Mouse (Mus musculus) right cerebral cortex, postnatal 4 days (tissue): ENCODE results near the gene Olfr711.
"Not testable (repeated sequence)": the region's sequence is repeated elsewhere in the genome, so short reads cannot be mapped to it uniquely, and the experiment has no call there.

ENCODE experiments used
- DNase-seq: peaks from one replicate; pipeline ENCODE4 v3.0.0-alpha.2; 2022

The Olfr711 gene

DNA sequence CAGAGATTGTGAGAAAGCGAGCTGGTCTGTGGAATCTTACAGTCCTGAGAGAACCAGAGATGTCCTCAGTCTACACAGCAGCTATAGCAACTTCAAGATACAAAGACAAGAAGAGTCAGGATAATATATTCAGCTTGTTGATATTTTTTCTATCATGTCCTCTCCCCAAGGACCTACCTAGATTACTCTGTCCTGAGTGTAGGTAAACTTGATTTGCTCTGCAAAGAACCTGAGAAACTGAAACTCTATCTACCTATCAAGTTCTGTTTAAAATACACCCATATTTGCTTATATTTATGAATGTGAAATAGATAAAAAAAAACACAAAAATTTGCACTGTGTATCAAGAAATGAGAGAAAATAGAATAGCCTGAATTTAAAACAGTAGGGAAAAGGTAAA lies at the start of gene Olfr711:
TSS of gene Olfr711 (minus strand) at position 101 of the 400 bp plus-strand sequence.
- DNase-seq, result no peak

GRCm38 (mm10) chr7:107005972-107006371 lies 30.7 kb upstream of the Olfr711 start, which contains the start of gene Olfr2:
Olfr2 (minus strand) TSS chr7:107006072.
- DNase-seq, result no peak

- DNase-seq, result no peak
Measured at GRCm38 (mm10) chr7:107004169-107004568, 28.9 kb upstream of the Olfr711 start.

DNA sequence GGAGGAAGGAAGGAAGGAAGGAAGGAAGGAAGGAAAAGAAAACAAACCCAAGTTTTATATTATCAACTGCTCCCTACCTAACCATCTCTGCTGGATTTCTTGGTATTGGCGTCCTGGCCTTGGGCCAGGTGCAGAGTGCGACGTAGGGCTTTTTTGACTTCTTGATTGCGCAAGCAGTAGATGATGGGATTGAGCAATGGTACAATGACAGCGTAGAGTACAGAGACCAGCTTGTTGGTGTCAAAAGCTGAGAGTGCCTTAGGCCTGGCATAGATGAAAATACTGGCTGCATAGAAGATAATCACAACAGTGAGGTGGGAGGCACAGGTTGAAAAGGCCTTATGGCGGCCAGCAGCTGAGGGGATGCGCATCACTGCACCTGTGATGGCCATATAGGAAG lies 25.5 kb upstream of the Olfr711 start:
- no peak for DNase-seq

- DNase-seq, result no peak
Measured at GRCm38 (mm10) chr7:106985236-106985635, 10.0 kb upstream of the Olfr711 start.

DNA sequence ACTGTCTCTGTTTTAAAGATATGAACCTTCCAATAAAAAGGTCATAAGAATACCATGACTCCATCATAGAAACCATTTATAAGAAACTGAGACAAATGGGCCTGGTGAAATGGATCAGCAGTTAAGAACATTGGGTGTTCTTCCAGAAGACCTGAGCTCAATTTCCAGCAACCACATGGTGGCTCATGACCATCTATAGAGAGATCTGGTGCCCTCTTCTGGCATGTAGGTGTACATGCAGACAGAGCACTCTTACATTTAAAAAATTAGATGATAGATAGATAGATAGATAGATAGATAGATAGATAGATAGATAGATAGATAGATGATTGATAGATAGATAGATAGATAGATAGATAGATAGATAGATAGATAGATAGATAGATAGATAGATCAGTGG lies 7.8 kb downstream of the Olfr711 start:
- DNase-seq, result not testable (repeated sequence)

- DNase-seq, result no peak
Measured at GRCm38 (mm10) chr7:106963837-106964236, 11.4 kb downstream of the Olfr711 start, which contains the start of gene Olfr6. Olfr6 (minus strand) TSS chr7:106963937.

DNA sequence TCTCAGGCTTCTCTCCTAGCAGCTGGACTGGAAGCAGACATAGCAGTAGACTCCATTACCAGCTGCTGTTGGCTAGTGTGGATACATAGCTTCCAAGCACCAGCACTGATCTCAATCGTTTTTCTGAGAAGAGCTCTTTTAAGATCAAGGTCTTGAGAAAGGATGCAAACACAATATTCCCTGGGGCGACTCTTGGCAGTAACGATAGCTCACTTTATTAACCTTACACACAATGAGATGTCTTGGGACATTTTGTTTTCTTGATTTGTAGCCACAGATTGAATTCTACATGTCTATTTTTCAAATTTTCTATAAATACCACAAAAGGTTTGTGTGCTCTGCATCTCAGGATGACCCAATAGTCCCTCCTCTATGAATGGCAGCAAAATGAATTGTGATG lies 27.0 kb downstream of the Olfr711 start, which contains the start of gene Olfr710:
TSS of gene Olfr710 (minus strand) at position 101 of the 400 bp plus-strand sequence.
- no peak for DNase-seq

- no peak for DNase-seq
Measured at GRCm38 (mm10) chr7:106932119-106932518, 43.1 kb downstream of the Olfr711 start, which contains the start of gene Olfr709-ps1. Olfr709-ps1 (minus strand) TSS chr7:106932219.

DNA sequence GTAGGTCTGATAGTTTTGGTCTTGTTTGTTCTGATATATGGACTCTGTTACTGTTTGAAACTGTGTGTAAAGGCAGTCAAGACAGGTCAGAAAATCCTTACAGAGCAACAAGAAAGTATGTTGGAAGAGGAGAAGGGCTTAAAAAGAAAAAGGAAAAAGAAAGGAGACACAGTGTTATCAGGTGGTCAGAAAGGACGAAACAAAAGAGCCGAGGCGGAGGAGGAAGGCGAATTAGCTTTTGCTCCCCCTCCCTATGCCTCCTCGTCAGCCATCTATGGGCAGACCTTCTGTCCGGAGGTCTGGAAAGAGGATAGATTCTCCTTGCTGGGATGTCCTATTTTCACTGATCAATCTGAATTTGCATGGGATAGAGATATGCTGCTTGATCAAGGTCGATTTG lies 54.3 kb downstream of the Olfr711 start:
- DNase-seq, result not testable (repeated sequence)
